Mouse (Mus musculus): ENCODE measurements around the gene Wbp4.
"Not testable (repeated sequence)": the region's sequence is repeated elsewhere in the genome, so short reads cannot be mapped to it uniquely, and the experiment has no call there.

Gene Wbp4

DNA sequence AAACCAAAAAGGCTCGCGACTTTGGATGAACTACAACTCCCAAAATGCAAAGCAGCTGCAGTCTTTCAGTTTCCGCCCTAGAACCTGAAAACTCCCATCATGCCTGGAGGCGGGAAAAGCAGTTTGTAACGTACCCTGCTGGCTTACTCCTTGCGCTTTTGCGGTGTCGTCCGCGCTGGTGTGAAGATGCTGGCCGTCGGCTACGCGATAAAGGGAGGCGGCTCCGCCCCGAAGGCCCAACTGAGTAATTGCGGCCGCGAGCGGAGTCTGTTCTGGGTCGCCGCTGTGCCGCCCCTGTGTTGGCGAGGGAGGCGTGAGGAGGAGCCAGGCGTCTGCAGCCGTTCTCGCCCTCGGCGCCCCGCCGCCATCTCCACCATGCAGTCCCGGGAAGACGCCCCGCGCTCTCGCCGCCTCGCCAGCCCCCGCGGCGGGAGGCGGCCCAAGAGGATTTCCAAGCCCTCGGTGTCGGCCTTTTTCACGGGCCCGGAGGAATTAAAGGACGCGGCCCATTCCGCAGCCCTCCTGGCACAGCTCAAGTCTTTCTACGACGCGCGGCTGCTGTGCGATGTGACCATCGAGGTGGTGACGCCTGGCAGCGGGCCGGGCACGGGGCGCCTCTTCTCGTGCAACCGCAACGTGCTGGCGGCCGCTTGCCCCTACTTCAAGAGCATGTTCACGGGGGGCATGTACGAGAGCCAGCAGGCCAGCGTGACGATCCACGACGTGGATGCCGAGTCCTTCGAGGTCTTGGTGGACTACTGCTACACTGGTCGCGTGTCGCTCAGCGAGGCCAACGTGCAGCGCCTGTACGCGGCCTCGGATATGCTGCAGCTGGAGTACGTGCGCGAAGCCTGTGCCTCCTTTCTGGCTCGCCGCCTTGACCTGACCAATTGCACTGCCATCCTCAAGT is 29.4 kb downstream of the Wbp4 start, which contains the start of gene Kbtbd6:
Gene Kbtbd6 (plus strand): TSS at position 155 of the 910 bp plus-strand sequence.
- peak; percentile 84 for DNase-seq (ENCODE audit: low read depth, low spot score)

GRCm38 (mm10) chr14:79445055-79445620 is 36.2 kb downstream of the Wbp4 start:
- peak; percentile 23 for DNase-seq (ENCODE audit: low read depth, low spot score)

GRCm38 (mm10) chr14:79444601-79445000 is 36.7 kb downstream of the Wbp4 start:
- DNase-seq (ENCODE audit: low read depth, low spot score) = no peak

DNA sequence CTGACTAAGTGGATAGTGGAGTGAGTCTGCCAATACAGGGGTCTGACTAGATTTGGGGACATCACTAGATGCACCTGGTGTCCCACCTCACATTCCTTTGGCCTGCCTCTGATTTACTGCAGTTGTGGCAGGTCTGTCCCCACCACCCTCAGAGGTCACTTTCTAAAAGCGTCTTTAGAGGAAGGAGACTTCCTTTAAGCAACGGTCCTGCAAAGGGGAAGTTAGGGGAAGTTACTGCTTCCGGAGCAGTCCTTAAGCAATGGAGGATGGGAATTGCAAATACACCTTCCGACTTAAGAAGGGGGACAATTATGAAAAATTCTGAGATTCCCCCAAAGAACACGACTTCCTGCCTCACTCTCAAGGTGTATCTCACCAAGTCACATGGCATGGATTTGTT is 39.9 kb downstream of the Wbp4 start:
- no peak for DNase-seq (ENCODE audit: low read depth, low spot score)

DNA sequence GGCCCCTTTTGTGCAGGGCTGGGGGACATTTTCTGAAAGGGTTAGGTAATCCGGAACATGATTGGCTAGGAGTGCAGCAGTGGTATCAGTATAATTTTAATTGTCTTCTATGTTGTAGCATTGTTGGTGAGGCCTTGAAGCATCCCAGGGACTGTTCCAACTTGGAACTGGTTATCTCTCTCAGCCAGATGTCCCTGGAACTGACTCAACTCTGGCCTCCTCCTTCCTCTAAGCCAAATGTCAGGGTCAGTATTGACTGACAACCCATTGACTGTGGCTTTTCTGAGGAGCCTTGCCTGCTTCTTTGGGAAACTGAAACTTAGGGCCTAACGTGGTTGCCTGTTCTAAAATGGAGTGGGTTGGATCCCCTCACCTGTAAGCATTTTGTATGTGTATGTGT is 40.7 kb downstream of the Wbp4 start:
- no peak for DNase-seq (ENCODE audit: low read depth, low spot score)

DNA sequence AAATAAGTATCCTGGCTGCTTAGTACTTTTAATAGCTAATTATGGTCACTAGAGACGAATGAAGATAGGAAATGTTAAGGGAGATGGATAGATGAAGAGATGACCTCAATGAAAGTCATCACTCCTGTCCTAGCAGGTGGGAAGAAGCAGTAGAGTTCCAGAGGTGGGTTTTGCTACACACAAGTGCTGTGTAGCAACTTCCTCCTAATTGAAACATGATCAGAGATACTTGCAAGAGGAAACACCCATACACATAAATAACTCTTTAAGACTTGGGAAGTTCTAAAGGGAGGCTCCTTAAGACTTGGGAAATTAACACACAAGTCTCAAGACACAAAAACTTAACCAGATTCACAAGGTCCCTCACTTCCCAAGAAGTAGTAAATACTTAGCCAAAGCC is 47.3 kb downstream of the Wbp4 start:
- DNase-seq (ENCODE audit: low read depth, low spot score) = no peak

- DNase-seq (ENCODE audit: low read depth, low spot score) = not testable (repeated sequence)
Measured at GRCm38 (mm10) chr14:79426730-79427365, 54.5 kb downstream of the Wbp4 start.

GRCm38 (mm10) chr14:79425979-79426729 is 55.2 kb downstream of the Wbp4 start, which contains the start of gene Kbtbd7:
Kbtbd7 (plus strand) TSS chr14:79426511.
- peak; percentile 84 for DNase-seq (ENCODE audit: low read depth, low spot score)

DNA sequence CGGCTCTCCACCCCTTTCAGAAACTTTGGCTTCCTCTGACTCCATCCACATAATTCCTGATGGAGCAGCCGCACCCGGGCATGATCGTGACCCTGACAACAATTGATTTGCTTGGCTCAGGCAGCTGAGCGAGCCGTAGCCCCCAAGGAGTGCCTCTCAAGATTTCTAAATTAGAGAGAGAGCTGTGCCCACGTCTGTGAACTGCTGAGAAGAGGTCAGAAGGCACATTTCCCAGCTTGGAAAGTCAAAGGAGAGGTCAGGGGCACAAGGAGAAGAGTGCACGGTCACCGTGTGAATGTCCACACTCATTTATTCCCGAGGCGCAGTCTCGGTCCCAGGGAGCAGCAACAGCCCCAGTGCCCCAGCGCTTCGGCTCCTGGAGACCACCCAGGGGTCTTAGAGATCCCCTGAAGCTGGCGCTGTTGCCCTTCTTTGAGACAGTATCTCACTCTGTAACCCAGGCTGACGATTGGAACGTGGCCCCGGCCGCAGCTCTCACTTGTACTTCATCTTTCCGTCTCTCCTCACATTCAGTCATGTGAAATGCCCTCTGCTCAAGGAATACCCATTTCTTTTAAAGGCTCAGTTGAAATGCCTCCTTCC is 61.1 kb downstream of the Wbp4 start:
- no peak for DNase-seq (ENCODE audit: low read depth, low spot score)

DNA sequence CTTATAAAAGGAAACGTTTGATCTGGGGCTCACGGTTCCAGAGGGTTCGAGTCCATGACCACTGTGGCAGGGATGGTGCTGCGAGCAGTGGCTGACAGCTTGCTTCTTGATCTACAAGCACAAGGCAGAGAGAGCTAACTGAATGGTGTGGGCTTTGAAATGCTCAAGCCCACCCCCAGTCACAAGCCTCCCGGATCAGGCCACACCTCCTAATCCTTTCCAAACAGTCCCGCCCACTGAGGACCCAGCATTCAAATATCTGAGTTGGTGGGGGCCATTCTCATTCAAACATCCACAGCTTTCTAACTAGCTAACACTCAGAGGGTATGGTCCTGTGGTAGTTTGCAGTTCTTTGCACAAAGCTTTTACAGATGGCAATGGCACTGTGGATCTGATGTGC is 68.2 kb downstream of the Wbp4 start:
- DNase-seq (ENCODE audit: low read depth, low spot score) = no peak

GRCm38 (mm10) chr14:79410662-79411061 is 70.7 kb downstream of the Wbp4 start:
- no peak for DNase-seq (ENCODE audit: low read depth, low spot score)

Measured in retina, postnatal 7 days (tissue).